Mouse (Mus musculus) adrenal gland, postnatal 36 days (tissue): ENCODE data around the gene Zfp987. TPM values are rescaled to one million over a fixed set of nuclear protein-coding genes. Genes with fewer than 3 reads are reported as not detected.
"Not testable (repeated sequence)": the region's sequence is repeated elsewhere in the genome, so short reads cannot be mapped to it uniquely, and the experiment has no call there.

ENCODE experiments used
- DNase-seq, 2 experiments: peaks; one replicate each; pipeline ENCODE4 v3.0.0; 2021; ENCODE audit warnings: mixed read lengths in 1 of 2
- total RNA-seq, 2 experiments: library from RNA; stranded (reverse); gene quantifications; 2 replicates each; pipeline ENCODE4 v1.2.3; 2021

Gene Zfp987
- total RNA-seq, 2 experiments from 2014 or later, result 0.10 TPM; not detected in 1

DNA sequence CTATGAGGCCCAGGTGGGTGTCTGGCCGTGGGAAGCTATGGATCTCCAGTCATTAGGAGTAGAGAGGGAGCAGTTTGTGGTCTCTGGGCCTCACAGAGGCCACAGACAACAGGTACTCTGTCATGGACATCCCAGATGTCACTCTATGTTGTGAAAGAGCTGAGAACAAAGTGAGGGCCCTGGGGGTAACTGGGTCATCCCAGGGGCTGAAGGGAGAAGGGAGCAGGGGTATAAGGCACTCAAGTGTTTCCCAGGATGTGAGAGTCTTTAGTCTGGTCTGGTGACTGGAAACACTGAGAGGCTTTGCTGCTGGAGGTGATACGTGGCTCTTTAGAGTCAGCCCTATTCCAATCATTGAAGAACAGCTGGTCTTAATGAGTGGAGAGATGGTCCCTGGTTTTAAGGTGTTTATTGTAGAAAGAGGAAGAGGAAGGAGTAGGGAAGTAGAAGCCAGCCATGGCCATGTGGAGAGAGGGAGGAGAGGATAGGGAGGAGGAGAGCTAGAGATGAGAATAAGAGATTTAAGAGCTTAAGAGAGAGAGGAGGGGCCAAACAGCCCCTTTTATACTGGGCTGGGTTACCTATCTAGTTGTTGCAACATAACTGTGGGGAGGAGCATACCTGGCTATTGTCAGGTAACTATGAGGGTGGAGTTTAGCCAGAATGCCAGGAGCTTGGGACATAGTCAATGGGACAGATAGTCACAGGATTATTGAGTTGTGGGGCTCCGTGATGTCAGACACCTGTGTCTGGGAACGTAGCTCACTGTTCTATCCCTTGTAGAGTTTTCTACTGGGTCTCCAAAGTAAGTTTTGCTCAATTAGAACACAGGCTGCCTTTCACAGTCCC, 76.5 kb downstream of the Zfp987 start:
- not testable (repeated sequence) for DNase-seq

Other genes with a start within 250 kb of the Zfp987 start
- not detected for gene Zfp986, start 228.5 kb upstream of the Zfp987 start, total RNA-seq
- gene Zfp600, start 59.5 kb downstream of the Zfp987 start, total RNA-seq, result under 1 TPM in 1 of 2 experiments, not detected in 1; 0.83 TPM